Mouse (Mus musculus) embryonic facial prominence, embryonic 11.5 days (tissue): ENCODE data around the gene Eml3. TPM values are rescaled to one million over a fixed set of nuclear protein-coding genes. Genes with fewer than 3 reads are reported as not detected.
"Not testable (repeated sequence)": the region's sequence is repeated elsewhere in the genome, so short reads cannot be mapped to it uniquely, and the experiment has no call there.

Source experiments
- ATAC-seq: fragments of 200-750 bp; cut with Nextera tagmentation; replicated peaks from 2 replicates; pipeline ENCODE4 v1.8.0; 2017; ENCODE audit warnings: low read depth; ENCODE audit not compliant: insufficient number of reproducible peaks, low FRiP score, low TSS enrichment
- DNase-seq: peaks from one replicate; pipeline ENCODE4 v3.0.0-alpha.2; 2015; ENCODE audit warnings: low spot score
- H3K27ac ChIP-seq: fragments of 300-500 bp; sonication (generic); replicated peaks from 2 replicates; pipeline ENCODE4 v1.5.1; 2014; ENCODE audit warnings: mild to moderate bottlenecking, low read depth, low read length, control low read depth
- H3K27me3 ChIP-seq: fragments of 300-500 bp; sonication (generic); 2 replicates; pipeline ENCODE4 v1.6.1; 2014; ENCODE audit warnings: mild to moderate bottlenecking, low read length, moderate library complexity, mixed read lengths; ENCODE audit not compliant: control insufficient read depth, insufficient read depth
- H3K36me3 ChIP-seq: fragments of 300-500 bp; sonication (generic); replicated peaks from 2 replicates; pipeline ENCODE4 v1.6.1; 2014; ENCODE audit warnings: low read depth, mild to moderate bottlenecking, low read length, moderate library complexity, mixed read lengths; ENCODE audit not compliant: control insufficient read depth, insufficient read depth
- H3K4me1 ChIP-seq: fragments of 300-500 bp; sonication (generic); 2 replicates; pipeline ENCODE4 v1.6.1; 2014; ENCODE audit warnings: low read length, mixed read lengths; ENCODE audit not compliant: control insufficient read depth, insufficient read depth
- H3K4me2 ChIP-seq: fragments of 300-500 bp; sonication (generic); 2 replicates; pipeline ENCODE4 v1.6.1; 2014; ENCODE audit warnings: low read depth, mild to moderate bottlenecking, control low read depth, low read length, moderate library complexity
- H3K4me3 ChIP-seq: fragments of 300-500 bp; sonication (generic); 2 replicates; pipeline ENCODE4 v1.5.1; 2014; ENCODE audit warnings: low read depth, low read length, control low read depth
- H3K9ac ChIP-seq: fragments of 300-500 bp; sonication (generic); replicated peaks from 2 replicates; pipeline ENCODE4 v1.6.1; 2014; ENCODE audit warnings: mild to moderate bottlenecking, control low read depth, low read length
- H3K9me3 ChIP-seq: fragments of 300-500 bp; sonication (generic); replicated peaks from 2 replicates; pipeline ENCODE4 v1.6.1; 2016; ENCODE audit warnings: mild to moderate bottlenecking, low read length, inconsistent platforms, mixed read lengths; ENCODE audit not compliant: control insufficient read depth
- WGBS: fragments of 180-500 bp; shearing (Covaris S2); extraction: QIAGEN DNeasy Blood & Tissue Kit; methylation state at CpG from one replicate; pipeline ENCODE4 v1.1.7; 2014; 5-methylcytosine and 5-hydroxymethylcytosine counted together
- polyA plus RNA-seq: library from polyadenylated mRNA; unstranded; fragments of >200 nt; fragmentation: Nextera tagmentation; extraction: Ambion mirVana; gene quantifications from 2 replicates; pipeline ENCODE4 v1.2.1, GENCODE M21; 2014

The Eml3 gene
- polyA plus RNA-seq, 1 experiment from 2014 or later = 8.4 TPM

DNA sequence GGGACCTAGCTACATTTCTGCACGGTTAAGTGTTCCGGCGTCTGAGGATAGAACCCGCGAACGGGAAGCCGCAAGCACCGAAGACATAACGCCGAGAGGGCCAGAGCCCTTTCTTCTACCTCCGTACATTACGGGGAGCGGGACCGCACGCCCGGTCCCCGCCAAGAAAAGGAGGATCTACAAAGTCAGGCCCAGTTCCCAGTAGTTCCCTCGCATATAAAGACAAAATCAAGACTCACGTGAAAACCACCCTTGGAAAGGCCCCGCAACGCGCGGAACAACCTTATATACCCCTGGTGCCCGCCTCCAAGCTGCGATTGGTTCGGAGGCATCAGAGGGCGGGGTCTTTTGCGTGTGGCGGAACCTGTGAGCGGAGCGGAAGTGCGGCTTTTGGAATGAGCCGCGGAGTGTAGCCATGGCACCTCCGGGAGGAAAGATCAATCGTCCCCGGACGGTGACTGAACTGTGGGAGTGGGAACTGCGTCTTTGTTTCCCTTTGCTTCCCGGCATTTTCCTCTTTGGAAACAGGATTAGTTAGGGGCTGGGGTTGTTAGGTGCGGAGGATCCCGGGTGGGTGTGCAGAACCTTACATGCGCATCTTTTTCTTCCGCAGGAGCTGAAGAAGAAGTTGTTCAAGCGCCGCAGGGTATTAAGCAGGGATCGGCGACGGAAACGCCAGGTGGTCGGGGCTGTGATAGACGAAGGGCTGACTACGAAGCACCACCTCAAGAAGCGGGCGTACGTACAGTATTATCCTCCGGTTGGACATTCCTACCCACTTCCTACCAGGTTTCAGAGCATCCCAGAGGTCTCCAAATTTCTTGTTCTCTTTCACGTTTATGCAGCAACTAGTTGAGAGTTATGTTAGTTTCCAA lies 40.6 kb upstream of the Eml3 start, which contains the start of the genes 1810009A15Rik and Gm49416:
Gene 1810009A15Rik (plus strand): TSS at position 343 of the 875 bp plus-strand sequence.
Gene Gm49416 (plus strand): TSS at position 416 of the 875 bp plus-strand sequence.
- Histone ChIP-seq H3K27ac (peak within 1 kb of the TSS; percentile 60), H3K4me1 (no peaks in the 10 kb centered on the region), H3K36me3 (peaks cover 4% of the 10 kb centered on the region), H3K9ac (peak within 1 kb of the TSS; percentile 77), H3K27me3 (no peaks in the 10 kb centered on the region), H3K4me2 (peak within 1 kb of the TSS; percentile 68), H3K9me3 (no peaks in the 10 kb centered on the region), H3K4me3 (peak within 1 kb of the TSS; percentile 44)
- peak; percentile 95 for ATAC-seq
- peak; percentile 99 for DNase-seq
- WGBS = under 1% methylated on average over 58 of the region's 58 CpGs

DNA sequence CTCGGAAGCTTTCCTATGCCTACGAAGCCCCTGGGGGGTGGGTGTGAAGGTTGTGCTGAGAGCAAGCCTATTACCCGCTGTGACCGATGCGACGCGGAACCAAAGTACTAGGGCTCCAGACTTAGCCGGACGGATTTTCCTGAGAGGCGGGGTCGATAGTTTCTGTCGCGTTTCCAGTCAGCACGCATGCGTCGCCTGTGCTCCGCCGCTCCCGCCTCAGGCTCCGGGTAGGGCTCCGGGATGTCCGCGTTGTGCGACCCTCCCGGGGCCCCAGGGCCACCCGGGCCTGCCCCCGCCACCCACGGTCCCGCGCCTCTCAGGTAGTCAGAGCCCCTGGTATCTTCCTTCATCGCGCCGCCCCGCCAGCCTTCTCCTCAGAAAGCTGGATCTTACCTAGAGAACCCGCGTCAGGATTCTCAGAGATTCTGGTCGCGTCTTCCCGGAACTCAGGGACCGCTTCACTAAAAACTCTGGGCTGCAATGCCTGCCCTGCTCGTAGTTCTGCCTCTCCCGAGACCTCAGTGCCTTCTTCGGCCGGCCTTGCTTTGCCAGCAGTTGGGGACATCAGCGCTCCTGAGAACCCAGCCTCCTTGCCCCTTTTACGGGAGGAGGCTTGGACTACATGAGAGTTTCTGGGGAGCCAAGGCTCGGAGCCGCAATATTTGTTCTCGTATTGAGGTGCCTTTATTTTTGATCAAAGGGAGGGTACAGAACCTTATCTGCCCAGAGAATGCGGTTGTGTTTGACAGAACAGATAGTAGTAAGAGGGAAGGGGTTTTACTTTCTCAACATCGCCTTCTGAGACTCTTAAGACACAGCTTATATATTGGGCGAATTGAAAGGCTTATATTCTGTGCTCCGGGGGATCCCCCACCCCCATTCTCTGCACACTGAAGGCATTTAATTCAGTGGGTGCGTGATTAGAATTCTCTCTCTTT lies 36.3 kb upstream of the Eml3 start, which contains the start of gene Ints5:
Gene Ints5 (plus strand): TSS at position 177 of the 938 bp plus-strand sequence.
- H3K27ac ChIP-seq = peak within 1 kb of the TSS; percentile 63; the same call in 1 of the 2 replicates
- peak within 1 kb of the TSS; percentile 75 for H3K4me2 ChIP-seq
- peak; percentile 92 for DNase-seq
- ATAC-seq = peak; percentile 46
- peak within 1 kb of the TSS; percentile 95 for H3K9ac ChIP-seq
- no peaks in the 10 kb centered on the region for H3K27me3 ChIP-seq
- peaks cover 7% of the 10 kb centered on the region for H3K36me3 ChIP-seq
- no peaks in the 10 kb centered on the region for H3K9me3 ChIP-seq
- peak within 1 kb of the TSS; percentile 74 for H3K4me3 ChIP-seq
- WGBS = 3% methylated on average over 54 of the region's 54 CpGs
- H3K4me1 ChIP-seq = no peaks in the 10 kb centered on the region

DNA sequence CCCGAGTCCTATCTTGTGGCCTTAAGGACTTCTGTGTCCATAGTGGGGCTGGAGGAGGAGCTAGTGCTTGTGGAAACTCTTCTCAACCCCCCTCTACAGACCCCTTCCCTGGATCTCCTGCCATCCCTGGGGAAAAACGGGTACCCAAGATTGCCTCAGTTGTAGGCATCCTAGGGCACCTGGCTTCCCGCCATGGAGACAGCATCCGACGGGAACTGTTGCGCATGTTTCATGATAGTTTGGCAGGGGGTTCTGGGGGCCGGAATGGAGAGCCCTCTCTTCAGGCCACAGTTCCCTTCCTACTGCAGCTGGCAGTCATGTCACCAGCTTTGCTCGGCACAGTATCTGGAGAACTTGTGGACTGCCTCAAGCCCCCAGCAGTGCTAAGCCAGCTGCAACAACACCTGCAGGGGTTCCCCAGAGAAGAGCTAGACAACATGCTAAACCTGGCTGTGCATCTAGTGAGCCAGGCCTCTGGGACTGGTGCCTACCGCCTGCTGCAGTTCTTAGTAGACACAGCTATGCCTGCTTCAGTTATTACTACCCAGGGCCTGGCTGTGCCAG lies 33.9 kb upstream of the Eml3 start:
- Histone ChIP-seq H3K36me3 (peaks cover 6% of the 10 kb centered on the region), H3K4me2 (no peak overlapping the region), H3K27me3 (no peaks in the 10 kb centered on the region), H3K4me3 (no peak overlapping the region), H3K4me1 (no peaks in the 10 kb centered on the region), H3K9me3 (no peaks in the 10 kb centered on the region), H3K9ac (no peak overlapping the region), H3K27ac (no peak overlapping the region)
- DNase-seq (no peak), ATAC-seq (no peak)
- 91% methylated on average over 9 of the region's 9 CpGs for WGBS

DNA sequence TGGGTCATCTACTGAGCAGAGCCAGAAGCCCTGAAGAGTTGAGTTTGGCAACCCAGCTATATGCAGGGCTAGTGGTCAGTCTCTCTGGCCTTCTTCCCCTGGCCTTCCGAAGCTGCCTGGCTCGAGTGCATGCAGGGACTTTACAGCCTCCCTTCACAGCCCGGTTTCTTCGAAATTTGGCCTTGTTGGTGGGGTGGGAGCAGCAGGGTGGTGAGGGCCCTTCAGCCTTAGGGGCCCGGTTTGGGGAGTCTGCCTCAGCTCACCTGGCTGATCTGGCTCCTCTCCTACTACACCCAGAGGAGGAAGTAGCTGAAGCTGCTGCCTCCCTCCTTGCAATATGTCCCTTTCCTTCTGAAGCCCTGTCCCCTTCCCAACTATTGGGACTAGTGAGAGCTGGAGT lies 33.1 kb upstream of the Eml3 start:
- H3K9ac ChIP-seq, DNase-seq, H3K27me3 ChIP-seq, ATAC-seq, H3K36me3 ChIP-seq, H3K9me3 ChIP-seq, H3K4me1 ChIP-seq, H3K4me3 ChIP-seq, H3K27ac ChIP-seq, H3K4me2 ChIP-seq: not testable (repeated sequence)
- 85% methylated on average over 5 of the region's 5 CpGs for WGBS

DNA sequence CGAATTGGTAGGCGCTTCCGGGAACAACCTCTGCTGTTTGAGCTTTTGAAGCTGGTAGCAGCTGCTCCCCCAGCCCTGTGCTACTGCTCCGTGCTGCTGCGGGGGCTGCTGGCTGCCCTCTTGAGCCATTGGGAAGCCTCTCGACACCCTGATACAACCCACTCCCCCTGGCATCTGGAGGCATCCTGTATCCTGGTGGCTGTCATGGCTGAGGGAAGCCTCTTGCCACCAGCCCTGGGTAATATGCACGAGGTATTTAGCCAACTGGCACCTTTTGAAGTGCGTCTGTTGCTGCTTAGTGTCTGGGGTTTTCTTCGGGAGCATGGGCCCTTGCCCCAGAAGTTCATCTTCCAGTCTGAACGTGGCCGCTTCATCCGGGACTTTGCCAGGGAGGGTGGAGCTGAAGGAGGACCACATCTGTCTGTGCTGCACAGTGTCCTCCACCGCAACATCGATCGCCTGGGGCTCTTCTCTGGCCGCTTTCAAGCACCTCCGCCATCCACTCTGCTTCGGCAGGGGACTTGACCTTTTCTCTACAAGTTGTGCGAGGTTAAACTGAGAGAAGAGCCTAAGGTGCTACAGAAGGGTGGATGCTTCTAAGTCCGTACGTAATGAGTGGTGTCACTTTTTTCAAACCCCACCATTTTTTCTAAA lies 32.0 kb upstream of the Eml3 start:
- H3K36me3 ChIP-seq, H3K9me3 ChIP-seq, H3K4me1 ChIP-seq, H3K27me3 ChIP-seq: not testable (repeated sequence)
- peak overlapping the region; percentile 44 for H3K4me2 ChIP-seq
- ATAC-seq = peak; percentile 19
- H3K4me3 ChIP-seq = peak overlapping the region; percentile 80
- WGBS = 22% methylated on average over 21 of the region's 21 CpGs
- DNase-seq = peak; percentile 47
- peak overlapping the region; percentile 46 for H3K9ac ChIP-seq
- peak overlapping the region; percentile 56; the same call in 1 of the 2 replicates for H3K27ac ChIP-seq

DNA sequence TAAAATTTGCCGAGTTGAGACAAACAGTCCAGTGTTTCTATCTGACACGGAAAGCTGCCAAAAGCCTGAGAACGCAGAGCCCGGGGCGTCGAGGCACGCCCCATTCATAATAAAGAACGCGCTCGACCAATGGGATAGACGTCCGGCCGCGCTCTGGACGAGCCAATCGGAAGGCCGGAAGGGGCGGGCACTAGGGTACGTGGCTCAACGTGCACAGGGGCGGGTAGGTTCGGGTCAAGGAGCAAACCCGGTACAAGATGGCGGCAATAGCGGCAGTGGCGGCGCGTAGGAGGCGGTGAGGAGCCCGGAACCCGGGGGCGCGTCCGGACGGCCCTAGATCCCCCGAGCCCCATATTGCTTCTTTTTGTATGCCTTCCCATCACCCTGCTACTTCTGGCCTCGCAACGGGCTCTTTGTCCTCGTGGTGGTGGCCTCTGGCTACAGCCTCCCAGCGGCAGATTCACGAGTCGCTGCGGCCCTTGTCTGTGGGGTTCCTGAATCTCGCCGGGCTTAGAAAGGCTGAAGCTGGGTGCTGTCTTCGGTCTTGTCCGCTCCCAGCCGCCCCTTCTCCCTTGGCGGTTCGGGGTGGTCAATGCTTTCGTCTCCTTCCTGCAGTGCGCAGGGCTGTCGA lies 31.4 kb upstream of the Eml3 start, which contains the start of gene Ganab:
Gene Ganab (plus strand): TSS at position 207 of the 631 bp plus-strand sequence.
- Histone ChIP-seq H3K27me3 (no peaks in the 10 kb centered on the region), H3K4me3 (peak within 1 kb of the TSS; percentile 80), H3K4me1 (no peaks in the 10 kb centered on the region), H3K9me3 (no peaks in the 10 kb centered on the region), H3K9ac (peak within 1 kb of the TSS; percentile 81), H3K4me2 (peak within 1 kb of the TSS; percentile 72), H3K36me3 (peaks cover 3% of the 10 kb centered on the region), H3K27ac (peak within 1 kb of the TSS; percentile 78)
- ATAC-seq = peak; percentile 98
- DNase-seq = peak; percentile 99
- WGBS = under 1% methylated on average over 53 of the region's 53 CpGs

DNA sequence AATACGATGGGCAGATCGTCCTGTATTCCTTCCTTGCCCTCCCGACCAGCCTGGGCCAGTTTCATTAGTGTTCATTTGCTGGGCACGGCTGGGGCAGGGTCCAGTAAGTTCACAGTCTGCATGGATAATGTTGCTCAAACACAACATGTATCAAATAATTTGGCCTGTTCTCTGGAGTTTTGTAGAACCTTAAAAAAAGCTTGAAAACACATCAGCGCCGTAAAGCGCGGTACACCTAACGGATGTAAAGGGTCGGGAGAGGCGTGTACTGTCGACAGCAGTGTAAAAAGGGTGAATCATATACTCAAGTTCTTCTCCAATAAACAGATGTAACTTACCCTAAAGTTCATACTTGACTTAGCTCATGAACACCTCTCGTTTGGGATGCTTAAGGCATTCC lies 30.8 kb upstream of the Eml3 start:
- Histone ChIP-seq H3K9ac (peak overlapping the region; percentile 81), H3K36me3 (peaks cover 3% of the 10 kb centered on the region), H3K4me1 (no peaks in the 10 kb centered on the region), H3K4me3 (peak overlapping the region; percentile 80), H3K9me3 (no peaks in the 10 kb centered on the region), H3K27me3 (no peaks in the 10 kb centered on the region), H3K4me2 (peak overlapping the region; percentile 72), H3K27ac (peak overlapping the region; percentile 78; the same call in 1 of the 2 replicates)
- WGBS = 12% methylated on average over 13 of the region's 13 CpGs
- DNase-seq = no peak
- 0 out of 2 replicates have a peak, but pooled peaks have one; percentile 1 for ATAC-seq
